Mouse (Mus musculus): Measurements from ENCODE around the gene Tmem164. TPM values are rescaled to one million over a fixed set of nuclear protein-coding genes. Genes with fewer than 3 reads are reported as not detected.
"Not testable (repeated sequence)": the region's sequence is repeated elsewhere in the genome, so short reads cannot be mapped to it uniquely, and the experiment has no call there.

Tmem164 gene
- total RNA-seq (2021) = 10 to 100 TPM; 18.4 to 21.6 TPM

DNA sequence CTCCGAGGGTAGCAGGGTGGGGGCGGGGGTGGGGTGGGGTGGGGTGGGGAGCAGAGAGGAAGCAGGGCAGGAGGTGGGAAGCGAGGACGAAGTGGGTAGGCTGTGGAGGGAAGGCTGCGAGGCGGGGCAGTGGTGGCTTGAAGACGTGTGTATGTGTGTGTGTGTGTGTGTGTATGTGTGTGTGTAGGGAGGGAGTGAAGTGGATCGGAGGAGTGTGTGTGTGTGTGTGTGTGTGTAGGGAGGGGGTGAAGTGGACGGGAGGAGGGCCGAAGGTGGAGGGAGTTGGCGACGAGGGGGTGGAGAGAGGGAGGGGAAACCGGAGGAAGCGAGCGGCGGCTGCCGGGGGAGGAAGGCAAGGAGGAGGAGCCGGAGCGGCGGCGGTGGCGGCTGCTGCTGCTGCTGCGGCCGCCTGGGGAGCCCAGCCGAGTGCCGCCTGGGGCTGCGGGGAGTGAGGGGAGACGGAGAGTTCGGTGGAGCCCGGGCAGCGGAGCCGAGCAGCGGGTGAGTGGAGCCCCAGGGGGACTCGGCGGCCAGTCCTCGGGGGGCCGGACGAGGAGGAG is at the start of gene Tmem164:
TSS of gene Tmem164 (plus strand) at position 351 of the 560 bp plus-strand sequence.
- peak; percentile 44 to 59 for DNase-seq

GRCm38 (mm10) chrX:142632990-142633389 is 48.2 kb upstream of the Tmem164 start:
- DNase-seq = not testable (repeated sequence)

DNA sequence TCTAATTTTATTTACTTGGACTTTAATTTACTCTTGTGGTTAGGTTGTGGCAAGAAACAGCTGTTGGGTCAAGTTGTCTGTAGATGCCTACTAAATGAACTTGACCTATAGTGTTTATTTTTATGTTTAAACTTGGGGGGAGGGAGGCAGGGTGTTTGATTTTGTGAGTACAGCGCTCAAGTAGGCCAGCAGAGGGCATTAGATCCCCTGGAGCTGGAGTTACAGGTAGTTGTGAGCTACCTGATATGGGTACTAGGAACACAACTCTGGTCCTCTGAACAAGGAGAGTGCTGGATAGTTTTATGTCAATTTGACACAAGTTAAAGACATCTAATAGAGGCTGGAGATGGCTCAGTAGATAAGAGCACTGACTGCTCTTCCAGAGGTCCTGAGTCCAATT is 34.0 kb upstream of the Tmem164 start:
- DNase-seq = no peak

- peak; percentile 2 to 10 for DNase-seq
Observed at GRCm38 (mm10) chrX:142650117-142650764, 31.0 kb upstream of the Tmem164 start.

- DNase-seq = no peak
Observed at GRCm38 (mm10) chrX:142664704-142665422, 16.3 kb upstream of the Tmem164 start.

GRCm38 (mm10) chrX:142665423-142665805 is 15.8 kb upstream of the Tmem164 start:
- no peak for DNase-seq

DNA sequence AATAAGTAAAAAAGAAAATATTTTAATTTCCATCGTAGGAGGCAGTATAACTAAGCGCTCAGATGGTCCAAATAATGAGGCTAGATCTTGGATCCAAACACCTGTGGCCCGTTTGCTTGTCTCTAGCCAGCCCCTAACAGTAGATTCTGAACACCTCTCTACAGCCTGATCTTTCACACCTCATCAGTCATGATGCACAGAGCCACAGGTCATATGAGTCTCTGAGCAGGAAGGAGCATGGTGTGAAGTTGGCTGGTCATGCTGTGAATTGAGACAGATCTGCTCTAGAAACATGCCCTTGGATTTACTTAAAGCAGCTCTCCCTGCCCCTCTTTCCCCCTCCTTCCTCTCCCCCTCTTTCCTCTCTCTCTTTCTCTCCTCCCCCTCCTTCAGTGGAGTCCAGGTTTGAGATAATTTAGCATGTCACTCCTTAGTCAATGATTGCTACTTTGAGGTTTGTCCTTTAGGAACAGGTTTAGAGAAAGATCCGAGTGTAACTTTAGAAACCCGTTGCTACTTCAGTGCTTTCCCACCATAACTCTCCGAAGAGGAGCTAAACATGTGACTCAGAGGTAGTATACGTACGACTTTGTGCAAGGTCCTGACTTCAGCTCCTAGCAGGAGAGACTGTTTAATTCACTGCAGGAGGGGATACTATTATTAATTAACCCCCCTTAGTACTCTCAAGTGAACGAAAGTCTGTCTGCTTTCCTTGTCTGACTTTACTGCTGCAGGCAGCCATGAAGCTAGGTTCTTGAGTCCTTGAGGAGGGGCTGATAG is 11.7 kb upstream of the Tmem164 start:
- DNase-seq = no peak

DNA sequence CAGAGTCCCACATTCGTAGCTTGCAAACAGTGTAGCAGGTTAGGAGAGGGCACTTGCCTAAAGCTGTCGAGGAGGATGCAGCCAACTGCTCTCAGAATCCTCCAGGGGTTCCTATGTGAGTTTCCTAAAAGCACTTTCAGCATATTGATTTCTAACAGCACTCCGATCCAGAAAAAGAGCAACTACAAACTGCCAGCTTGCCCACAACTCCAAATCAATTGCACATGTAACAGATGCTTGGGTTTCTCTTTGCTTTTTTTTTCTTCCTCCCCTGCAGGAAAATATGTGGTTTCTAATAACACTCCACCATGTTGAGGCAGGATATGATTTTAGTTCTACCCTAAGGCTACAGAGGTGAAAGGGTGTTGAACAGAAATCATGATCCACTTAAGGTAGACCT is 11.1 kb upstream of the Tmem164 start:
- no peak for DNase-seq

DNA sequence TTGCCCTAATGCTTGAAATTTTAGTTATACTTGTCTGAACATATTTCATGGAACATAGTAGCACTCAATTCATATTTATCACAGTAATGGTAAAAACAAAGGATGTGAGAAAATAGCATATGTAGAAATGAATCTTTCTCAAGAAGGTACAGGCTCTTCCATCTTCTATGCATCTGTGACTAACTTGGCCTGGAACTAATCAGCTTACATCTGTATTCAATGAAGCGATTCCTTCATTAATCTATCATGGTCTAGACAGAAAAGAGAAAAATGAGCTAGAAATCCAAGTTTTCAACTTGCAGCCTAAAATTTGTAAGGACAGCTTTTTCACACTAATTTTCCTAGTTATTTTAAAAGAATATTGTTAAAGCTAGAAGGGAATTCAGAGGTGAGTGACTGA is 10.1 kb upstream of the Tmem164 start:
- no peak for DNase-seq

- no peak for DNase-seq
Observed at GRCm38 (mm10) chrX:142672701-142673100, 8.5 kb upstream of the Tmem164 start.

DNA sequence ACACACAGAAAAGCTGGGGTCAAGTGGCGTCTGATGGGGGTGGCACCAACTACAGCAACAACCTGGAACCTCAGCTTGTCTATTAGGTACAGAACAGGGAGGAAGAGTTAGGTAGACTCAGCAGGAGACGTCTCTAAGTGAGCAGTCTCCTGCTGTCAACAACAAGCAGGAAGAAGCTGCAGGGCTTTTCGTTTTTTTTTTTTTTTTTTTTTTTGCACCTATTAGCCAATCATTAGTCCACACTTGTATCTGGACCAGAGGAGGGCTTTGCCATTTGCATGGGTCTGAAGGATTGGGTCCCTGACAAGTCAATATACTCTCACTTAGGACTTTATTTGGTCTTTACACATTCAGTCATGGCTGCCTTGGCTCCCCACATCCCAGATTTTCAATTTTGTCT is 4.0 kb upstream of the Tmem164 start:
- no peak for DNase-seq

- DNase-seq = no peak
Observed at GRCm38 (mm10) chrX:142678499-142679474, 2.4 kb upstream of the Tmem164 start.

GRCm38 (mm10) chrX:142679502-142680250 is 1.5 kb upstream of the Tmem164 start:
- DNase-seq = no peak

GRCm38 (mm10) chrX:142680391-142681055 is 683 bp upstream of the Tmem164 start:
- DNase-seq = no peak

DNA sequence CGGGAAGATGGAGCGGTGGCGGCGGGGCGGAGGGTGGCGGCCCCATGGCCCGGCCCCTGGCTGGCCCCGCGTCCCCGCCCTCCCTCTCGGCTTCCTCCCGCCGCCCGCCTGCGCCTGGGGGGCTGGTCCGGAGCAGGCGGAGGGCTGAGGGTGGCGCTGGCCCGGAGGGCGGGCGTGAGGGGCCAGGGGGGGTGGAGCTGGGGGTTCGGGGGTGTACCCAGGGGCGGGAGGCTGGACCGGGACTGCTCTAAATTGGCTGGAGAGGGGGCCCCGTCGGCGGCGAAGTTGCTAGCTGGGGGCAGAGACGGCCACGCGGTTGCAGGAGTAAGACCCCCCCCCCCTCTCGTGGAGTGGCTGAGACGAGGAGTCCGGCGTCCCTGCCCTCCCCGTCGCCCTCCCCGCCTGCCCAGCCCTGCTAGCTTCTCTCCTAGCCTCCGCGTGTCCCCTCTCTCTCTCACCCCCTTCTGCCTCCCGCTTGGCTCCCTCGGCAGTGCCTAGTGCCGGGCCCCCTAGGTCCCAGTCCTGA is 473 bp downstream of the Tmem164 start:
- DNase-seq = no peak

- no peak for DNase-seq
Observed at GRCm38 (mm10) chrX:142682176-142682820, 1.1 kb downstream of the Tmem164 start.

DNA sequence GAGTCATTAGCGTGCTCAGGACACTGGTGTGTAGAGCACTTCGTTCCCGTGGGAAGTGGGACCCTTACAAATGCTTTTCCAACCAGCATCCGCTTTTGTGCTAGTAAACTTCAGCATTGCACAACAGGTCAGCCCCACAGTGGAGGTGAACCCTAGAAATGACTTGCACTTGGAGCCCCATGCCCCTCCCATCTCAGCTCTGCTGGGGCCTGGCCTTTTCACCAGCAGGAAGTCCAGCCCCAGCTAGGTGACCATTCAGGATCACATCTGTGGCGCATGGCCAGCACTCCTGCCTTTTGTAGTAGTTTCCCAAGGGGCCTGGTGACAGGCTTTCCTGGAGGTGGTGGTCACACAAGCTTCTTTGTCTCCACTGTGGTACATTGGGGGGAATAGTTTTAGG is 1.8 kb downstream of the Tmem164 start:
- DNase-seq = no peak

GRCm38 (mm10) chrX:142684674-142685073 is 3.5 kb downstream of the Tmem164 start:
- no peak for DNase-seq

DNA sequence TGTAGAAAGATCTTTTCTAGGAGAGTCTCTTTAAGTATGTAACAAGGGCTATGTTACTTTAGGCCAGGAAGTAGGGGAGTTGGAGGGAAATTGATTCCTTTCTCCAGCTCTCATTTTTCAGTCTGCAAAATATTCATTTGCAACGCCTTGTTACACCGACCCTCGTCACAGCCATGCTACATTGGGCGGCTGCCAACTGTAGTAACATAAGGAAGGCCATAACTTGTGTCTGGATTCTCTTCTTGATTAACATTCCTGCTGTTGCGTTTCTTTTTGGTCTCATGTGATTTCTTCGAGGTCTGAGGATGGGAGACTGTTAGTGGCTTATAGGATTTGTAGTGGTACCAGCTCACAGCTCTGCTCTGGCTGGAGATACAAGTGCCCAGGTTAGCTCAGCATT is 4.5 kb downstream of the Tmem164 start:
- no peak for DNase-seq

DNA sequence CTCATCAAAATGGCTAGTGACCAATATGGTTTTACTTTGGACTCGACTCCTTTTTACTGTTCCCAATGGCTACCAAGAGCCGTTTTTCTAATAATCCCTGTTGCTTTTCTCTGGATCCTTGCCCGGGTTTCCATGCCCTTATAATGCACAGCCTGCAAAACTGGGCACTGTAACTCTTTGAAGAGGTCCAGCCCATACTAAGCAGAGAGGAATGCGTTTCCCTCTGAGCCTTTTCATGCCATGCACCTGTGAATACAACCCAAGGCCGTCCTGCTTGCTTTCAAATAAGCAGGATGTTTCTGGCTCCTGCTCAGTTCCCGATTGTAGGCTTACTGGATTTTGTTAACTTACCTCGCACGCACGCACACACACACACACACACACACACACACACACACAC is 7.3 kb downstream of the Tmem164 start:
- no peak for DNase-seq
